Mouse (Mus musculus): ENCODE measurements at regions not wholly inside any gene's neighbourhood (a gene's known extent, or its start where the extent isn't known, plus 50 kb on each side); places are given as distances from the start of the nearest gene placed in this dataset.

- DNase-seq (ENCODE audit: extremely low spot score, low spot score) = no peak
Observed at GRCm38 (mm10) chr10:38147421-38147820, 674.2 kb downstream of the Rfpl4b start.

- no peak for DNase-seq (ENCODE audit: extremely low spot score, low spot score)
Observed at GRCm38 (mm10) chr10:38139196-38139595, 682.4 kb downstream of the Rfpl4b start.

- peak; percentile 49 for DNase-seq (ENCODE audit: extremely low spot score, low spot score)
Observed at GRCm38 (mm10) chr10:38121911-38122573, 699.5 kb downstream of the Rfpl4b start.

- no peak for DNase-seq (ENCODE audit: extremely low spot score, low spot score)
Observed at GRCm38 (mm10) chr10:38118601-38119000, 703.0 kb downstream of the Rfpl4b start.

DNA sequence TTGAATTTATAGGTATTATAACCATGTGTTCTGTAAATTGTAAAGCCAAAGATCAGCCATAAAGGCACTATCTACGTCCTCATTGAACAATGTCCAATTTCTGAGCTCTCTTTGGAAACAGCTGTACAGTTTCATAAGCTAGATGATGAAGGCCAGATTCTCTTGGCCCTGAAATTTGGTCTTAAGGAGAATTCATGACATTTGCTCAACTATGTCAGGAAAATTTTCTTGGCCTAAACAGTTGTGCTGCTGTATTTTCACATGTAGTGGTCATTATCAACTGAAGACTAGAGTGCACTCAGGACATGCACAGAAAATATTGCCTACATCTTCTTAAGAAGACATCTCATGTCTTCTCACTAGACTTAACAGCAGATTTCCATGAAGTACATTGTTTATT lies 705.1 kb downstream of the Rfpl4b start:
- no peak for DNase-seq (ENCODE audit: extremely low spot score, low spot score)

DNA sequence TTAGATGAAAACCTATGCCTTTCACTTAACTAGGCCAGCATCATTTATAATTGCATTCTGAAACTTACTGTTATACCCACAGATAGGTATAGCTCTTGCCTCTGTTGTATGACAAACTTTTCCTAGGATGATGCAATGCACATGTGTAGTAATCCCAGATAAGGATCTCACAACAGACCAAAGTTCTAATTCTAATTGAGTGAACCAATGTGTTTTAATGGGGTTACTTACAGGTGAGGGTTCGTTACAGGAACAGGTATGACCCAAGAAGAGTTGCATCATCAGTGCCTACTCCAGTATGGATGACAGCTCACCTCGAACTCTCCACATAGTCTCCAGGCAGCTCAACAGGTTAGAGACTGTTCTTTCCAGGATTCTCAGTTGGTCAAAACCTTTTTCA lies 707.4 kb downstream of the Rfpl4b start:
- DNase-seq (ENCODE audit: extremely low spot score, low spot score) = no peak

GRCm38 (mm10) chr10:38108591-38108990 lies 713.0 kb downstream of the Rfpl4b start:
- DNase-seq (ENCODE audit: extremely low spot score, low spot score) = no peak

GRCm38 (mm10) chr10:38103570-38103969 lies 718.0 kb downstream of the Rfpl4b start:
- no peak for DNase-seq (ENCODE audit: extremely low spot score, low spot score)

GRCm38 (mm10) chr10:38078521-38078920 lies 743.1 kb downstream of the Rfpl4b start:
- DNase-seq (ENCODE audit: extremely low spot score, low spot score) = no peak

- DNase-seq (ENCODE audit: extremely low spot score, low spot score) = no peak
Observed at GRCm38 (mm10) chr10:38072394-38072793, 749.2 kb downstream of the Rfpl4b start.

- no peak for DNase-seq (ENCODE audit: extremely low spot score, low spot score)
Observed at GRCm38 (mm10) chr10:38059050-38059449, 762.5 kb downstream of the Rfpl4b start.

DNA sequence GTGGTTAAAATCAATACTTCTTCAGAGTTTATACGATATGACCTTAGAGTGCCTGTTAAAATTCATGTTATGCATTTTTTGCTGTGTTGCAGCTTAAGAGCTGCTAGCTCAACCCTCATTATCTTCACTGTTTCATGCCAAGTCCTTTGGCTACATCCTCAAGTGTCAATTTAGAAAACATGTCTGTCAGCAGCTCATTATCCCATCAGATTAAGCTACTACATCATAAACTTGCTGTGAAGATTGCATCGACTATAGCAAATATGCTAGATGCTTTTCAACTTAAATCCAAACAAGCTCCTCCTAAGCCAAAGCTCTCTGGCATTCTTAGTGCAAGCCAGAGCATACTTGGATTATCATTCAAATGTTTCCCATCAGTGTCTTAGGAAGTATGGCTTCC lies 811.1 kb downstream of the Rfpl4b start:
- DNase-seq (ENCODE audit: extremely low spot score, low spot score) = no peak

DNA sequence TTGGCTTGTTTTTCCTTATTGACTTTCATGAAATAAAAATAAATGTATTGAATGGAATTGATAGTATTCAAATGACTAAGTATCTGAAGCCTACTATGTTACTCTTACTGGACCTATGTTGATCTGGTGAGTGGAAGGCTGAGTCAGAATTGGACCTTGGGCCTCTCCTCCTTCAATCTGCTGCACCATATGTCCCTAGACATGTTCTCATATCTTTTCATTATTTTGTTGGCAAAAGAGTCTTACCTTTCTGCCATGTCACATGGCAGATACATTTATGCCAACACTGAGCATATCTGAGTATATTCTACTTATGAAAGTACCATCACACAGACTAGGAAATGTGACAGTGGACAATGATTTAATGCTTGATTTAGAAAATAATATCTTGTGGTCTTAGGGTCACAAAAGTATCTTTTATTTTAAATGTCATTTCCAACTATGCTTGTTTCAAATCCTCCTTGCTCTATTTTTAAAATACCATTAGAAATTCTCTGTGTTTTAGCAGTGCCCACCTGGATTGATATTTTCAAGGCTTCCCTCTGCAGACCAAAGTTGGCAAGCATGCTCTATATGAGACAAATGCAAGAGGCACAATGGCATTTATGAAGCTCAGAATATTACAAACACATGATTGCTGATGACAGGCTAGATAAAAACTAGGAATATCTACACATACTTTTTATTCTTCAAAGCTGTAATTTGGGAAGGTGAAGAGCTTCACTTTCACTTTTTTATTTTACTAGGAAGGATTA lies 825.7 kb downstream of the Rfpl4b start:
- no peak for DNase-seq (ENCODE audit: extremely low spot score, low spot score)

DNA sequence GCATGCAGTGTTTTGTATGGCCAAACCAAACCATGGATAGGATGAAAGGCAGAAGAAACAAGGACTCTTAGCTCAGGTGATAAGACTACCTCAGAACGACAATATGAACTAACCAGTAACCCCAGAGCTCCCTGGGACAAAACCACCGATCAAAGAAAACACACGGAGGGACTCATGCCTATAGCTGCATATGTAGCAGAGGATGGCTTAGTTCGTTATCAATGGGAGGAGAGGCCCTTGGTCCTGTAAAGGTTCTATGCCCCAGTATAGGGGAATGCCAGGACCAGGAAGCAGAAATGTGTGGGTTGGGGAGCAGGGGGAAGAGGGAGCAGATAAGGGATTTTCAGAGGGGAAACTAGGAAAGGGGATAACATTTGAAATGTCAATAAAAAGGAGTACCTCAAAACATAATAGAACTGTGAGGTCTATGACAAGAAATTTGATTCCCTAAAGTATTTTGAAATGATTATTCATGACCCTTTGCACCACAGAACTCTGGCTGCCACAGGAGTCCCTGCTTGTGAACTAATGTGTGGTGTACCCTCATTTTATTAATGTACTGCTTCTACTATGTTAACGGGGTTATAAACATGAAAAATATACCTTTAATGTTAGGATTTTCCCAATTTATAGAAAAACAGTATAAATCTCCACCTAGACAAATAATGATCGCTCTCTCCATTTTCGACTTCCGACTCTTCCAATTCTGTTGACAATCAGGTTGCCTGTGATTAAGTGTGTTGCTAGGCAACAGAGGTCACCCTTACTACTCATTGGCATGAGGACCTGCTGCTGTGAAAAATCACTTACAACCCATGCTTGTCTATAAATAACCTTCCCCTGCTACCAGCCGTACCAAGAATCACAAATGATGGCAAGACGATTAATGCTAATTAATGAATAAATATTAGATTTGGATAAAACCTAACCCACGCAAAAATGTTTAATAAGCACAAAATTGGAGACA lies 833.0 kb downstream of the Rfpl4b start:
- DNase-seq (ENCODE audit: extremely low spot score, low spot score) = peak; percentile 19

DNA sequence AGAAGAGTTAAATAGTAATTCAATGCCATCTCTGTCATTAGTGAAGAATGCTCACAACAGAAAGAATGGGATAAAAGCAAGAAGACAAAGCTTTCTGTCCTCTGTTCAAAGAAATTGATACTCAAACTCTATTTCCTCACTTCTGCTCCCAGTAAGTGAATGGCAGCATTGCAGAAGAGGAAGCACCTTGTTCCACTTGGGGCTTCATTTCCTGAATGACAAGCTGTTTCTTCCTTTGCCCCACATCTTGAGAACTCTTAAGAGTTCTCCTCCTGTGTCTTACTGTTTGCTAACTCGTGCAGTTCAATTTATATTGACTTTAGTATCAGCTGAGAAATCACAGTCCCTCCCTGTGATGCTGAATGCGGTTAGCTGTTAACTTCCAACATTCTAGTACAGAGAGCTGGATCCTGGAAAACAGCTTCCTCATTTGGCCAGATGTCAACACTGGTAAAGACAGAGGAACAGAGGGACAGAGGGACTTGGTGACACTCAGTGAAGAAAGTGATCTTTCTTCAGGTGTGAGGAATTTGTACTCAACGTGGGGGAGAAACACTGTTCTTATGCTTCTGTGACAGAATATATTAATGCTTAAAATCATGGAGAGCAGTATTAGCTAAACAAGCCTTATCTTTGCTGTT lies 840.3 kb upstream of the Marcks start:
- no peak for DNase-seq (ENCODE audit: extremely low spot score, low spot score)

DNA sequence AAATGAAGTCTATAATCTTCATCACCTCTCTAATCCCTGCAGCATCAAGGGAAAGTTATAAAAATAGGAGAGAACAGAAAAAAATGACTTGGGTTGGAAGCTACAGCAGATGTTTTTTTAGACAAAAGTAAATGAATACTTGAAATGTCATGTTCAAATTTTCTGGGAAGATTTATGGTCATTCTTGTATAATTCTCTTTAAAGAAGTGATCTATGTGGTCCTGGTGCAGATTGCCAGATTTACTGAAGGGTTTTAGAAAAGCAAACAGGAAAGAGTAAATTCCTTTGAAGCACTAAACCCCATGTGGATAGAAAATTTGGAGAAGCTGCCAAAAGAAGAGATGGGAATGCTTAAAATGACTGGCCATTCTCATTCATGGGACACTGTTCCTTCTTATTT lies 821.3 kb upstream of the Marcks start:
- DNase-seq (ENCODE audit: extremely low spot score, low spot score) = no peak

DNA sequence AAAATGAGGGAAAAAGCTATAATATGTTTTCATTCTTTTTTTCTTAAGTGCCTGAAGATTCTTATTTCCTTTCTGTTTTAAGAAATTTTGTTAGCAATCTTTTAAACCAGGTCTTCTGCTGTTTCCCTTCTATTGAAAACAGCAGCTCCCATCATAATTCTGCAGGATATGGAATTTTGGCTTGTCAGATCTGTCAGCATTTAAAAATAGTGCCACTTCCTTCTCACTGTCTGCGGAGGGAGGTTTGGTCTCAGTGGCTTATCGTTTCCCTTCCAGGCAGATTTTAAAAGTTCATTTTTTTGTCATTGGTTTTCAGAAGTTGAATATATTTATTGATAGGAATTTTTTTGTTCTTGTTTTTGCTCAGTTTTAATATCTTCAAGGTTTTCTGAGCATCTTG lies 776.1 kb upstream of the Marcks start:
- no peak for DNase-seq (ENCODE audit: extremely low spot score, low spot score)

DNA sequence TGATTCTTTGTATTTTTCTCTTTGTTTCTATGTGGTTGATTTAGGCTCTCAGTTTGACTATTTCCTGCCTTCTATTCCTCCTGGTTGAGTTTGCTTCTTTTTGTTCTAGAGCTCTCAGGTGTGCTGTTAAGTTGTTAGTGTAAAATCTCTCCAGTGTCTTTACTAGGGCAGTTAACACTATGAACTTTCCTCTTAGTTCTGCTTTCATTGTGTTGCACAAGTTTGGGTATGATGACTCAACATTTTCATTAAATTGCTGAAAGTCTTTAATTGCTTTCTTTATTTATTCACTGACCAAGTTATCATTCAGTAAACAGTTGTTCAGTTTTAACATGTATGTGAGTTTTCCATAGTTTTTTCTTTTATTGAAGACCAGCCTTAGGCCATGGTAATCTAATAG lies 772.9 kb upstream of the Marcks start:
- DNase-seq (ENCODE audit: extremely low spot score, low spot score) = no peak

GRCm38 (mm10) chr10:37908276-37908675 lies 769.6 kb upstream of the Marcks start:
- no peak for DNase-seq (ENCODE audit: extremely low spot score, low spot score)

DNA sequence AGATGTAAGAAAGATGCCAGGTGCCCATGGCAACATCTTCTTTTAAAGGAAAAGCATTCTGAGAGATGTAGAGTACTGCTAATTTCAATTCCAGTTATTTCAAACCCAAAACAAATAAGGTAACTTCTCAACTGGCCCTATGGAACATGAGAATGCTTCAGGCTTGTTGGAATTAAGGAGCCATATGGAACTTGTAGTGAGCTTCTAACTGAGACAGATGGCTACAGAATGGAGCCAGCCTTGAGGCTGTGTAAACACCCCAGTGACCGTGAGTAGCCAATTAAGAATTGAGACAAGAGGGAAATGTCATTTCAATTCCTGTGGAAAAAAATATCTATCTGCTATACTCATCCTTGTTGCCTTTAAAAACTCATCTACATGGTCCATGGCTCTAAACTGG lies 769.0 kb upstream of the Marcks start:
- DNase-seq (ENCODE audit: extremely low spot score, low spot score) = no peak

DNA sequence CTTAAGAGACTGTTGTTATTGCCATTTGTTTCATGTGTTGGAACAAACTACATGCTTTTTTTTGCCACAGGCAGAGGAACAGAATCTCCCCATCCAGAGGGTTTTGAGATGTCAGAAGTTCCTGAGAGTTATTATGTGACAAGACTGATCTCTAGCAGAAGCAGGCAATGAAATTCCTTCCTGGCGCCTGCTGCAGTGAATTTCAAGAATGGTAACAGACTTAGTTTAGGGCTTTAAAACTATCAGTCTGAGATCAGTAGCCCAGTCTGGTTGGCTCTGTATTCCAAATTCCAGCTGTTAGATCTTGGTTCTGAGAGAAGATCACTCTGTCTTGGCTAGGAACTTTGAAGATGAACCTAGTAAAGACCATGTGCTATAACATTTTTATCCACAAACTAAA lies 749.2 kb upstream of the Marcks start:
- DNase-seq (ENCODE audit: extremely low spot score, low spot score) = no peak
